Mouse (Mus musculus) cerebellum, adult 2 months (tissue): ENCODE results near the gene Lrp1.

Experiments
- CTCF ChIP-seq: fragments of 200-500 bp; IDR thresholded peaks from 2 replicates; pipeline ENCODE4 v1.5.1; 2011; ENCODE audit warnings: low read depth, mild to moderate bottlenecking, control low read depth, low read length, moderate library complexity, borderline replicate concordance; ENCODE audit not compliant: insufficient read depth
- POLR2A ChIP-seq: fragments of 200-500 bp; IDR thresholded peaks from 2 replicates; pipeline ENCODE4 v1.6.1; 2011; ENCODE audit warnings: low read length, control low read depth, borderline replicate concordance; ENCODE audit not compliant: insufficient read depth

- TF ChIP-seq CTCF (no peak), POLR2A (no peak)
Measured at GRCm38 (mm10) chr10:127594930-127595715, 25.8 kb downstream of the Lrp1 start.
